Mouse (Mus musculus) MEL (cell line): Measurements from ENCODE around the gene Bcl2l10.

Source experiments
- CTCF ChIP-seq, 3 experiments: IDR thresholded peaks in 2 of 3; conservative IDR thresholded peaks in 1 of 3; 2 replicates each; pipeline ENCODE4 v1.5.1; 2011 to 2012; ENCODE audit warnings: low read length in 3 of 3, low read depth in 2 of 3, mild to moderate bottlenecking in 2 of 3, improper control_type of control experiment in 1 of 3, inconsistent platforms in 1 of 3, mixed read lengths in 1 of 3, moderate library complexity in 1 of 3; ENCODE audit not compliant: control insufficient read depth in 1 of 3, insufficient read depth in 1 of 3, poor library complexity in 1 of 3, severe bottlenecking in 1 of 3
- ELF1 ChIP-seq: IDR thresholded peaks from 2 replicates; pipeline ENCODE4 v1.6.1; 2014; ENCODE audit warnings: low read depth, mild to moderate bottlenecking, inconsistent platforms, low read length, improper control_type of control experiment, moderate library complexity
- EP300 ChIP-seq, 2 experiments: IDR thresholded peaks; 2 replicates each; pipeline ENCODE4 v1.6.1; 2011; ENCODE audit warnings: improper control_type of control experiment in 2 of 2, low read length in 2 of 2, low read depth in 1 of 2, mild to moderate bottlenecking in 1 of 2
- GATA1 ChIP-seq: IDR thresholded peaks from 2 replicates; pipeline ENCODE4 v1.6.1; 2011; ENCODE audit warnings: low read depth, low read length, improper control_type of control experiment
- MAFK ChIP-seq: IDR thresholded peaks from 2 replicates; pipeline ENCODE4 v1.6.1; 2011; ENCODE audit warnings: low read depth, mild to moderate bottlenecking, low read length, improper control_type of control experiment, borderline replicate concordance
- MEF2A ChIP-seq: IDR thresholded peaks from 2 replicates; pipeline ENCODE4 v1.6.1; 2014; ENCODE audit warnings: low read depth, mild to moderate bottlenecking, inconsistent platforms, low read length, improper control_type of control experiment; ENCODE audit not compliant: poor library complexity, insufficient replicate concordance, severe bottlenecking; ENCODE audit errors: extremely low read depth
- MYC ChIP-seq: IDR thresholded peaks from 2 replicates; pipeline ENCODE4 v1.6.1; 2011; ENCODE audit warnings: low read depth, mild to moderate bottlenecking, low read length, improper control_type of control experiment, moderate library complexity
- POLR2A ChIP-seq, 2 experiments: IDR thresholded peaks; 2 replicates each; pipeline ENCODE4 v1.6.1; 2011 to 2012; ENCODE audit warnings: low read length in 2 of 2, mild to moderate bottlenecking in 2 of 2, control low read depth in 1 of 2, improper control_type of control experiment in 1 of 2, low read depth in 1 of 2, moderate library complexity in 1 of 2; ENCODE audit not compliant: control insufficient read depth in 1 of 2, insufficient read depth in 1 of 2, poor library complexity in 1 of 2
- POLR2AphosphoS2 ChIP-seq: IDR thresholded peaks from 2 replicates; pipeline ENCODE4 v1.6.1; 2011; ENCODE audit warnings: low read length, improper control_type of control experiment
- POLR2AphosphoS5 ChIP-seq: IDR thresholded peaks from 2 replicates; pipeline ENCODE4 v1.6.1; 2012; ENCODE audit warnings: low read depth, borderline replicate concordance, mild to moderate bottlenecking, inconsistent platforms, low read length, moderate library complexity, mixed read lengths
- RAD21 ChIP-seq: IDR thresholded peaks from 2 replicates; pipeline ENCODE4 v1.6.1; 2011; ENCODE audit warnings: mild to moderate bottlenecking, low read depth, low read length, improper control_type of control experiment
- RCOR1 ChIP-seq: IDR thresholded peaks from 2 replicates; pipeline ENCODE4 v1.6.1; 2012; ENCODE audit warnings: low read depth, mild to moderate bottlenecking, inconsistent platforms, low read length, improper control_type of control experiment
- ZKSCAN1 ChIP-seq: IDR thresholded peaks from 2 replicates; pipeline ENCODE4 v1.6.1; 2012; ENCODE audit warnings: low read depth, mild to moderate bottlenecking, inconsistent platforms, low read length, improper control_type of control experiment, moderate library complexity
- ZMIZ1 ChIP-seq: IDR thresholded peaks from 2 replicates; pipeline ENCODE4 v1.6.1; 2012; ENCODE audit warnings: low read depth, mild to moderate bottlenecking, inconsistent platforms, low read length, improper control_type of control experiment, moderate library complexity

- TF ChIP-seq RAD21 = peak; percentile 79
- no peak for TF ChIP-seq ZKSCAN1
- TF ChIP-seq CTCF (IDR thresholded peaks at IDR 0.05 in 2 of 3, conservative IDR thresholded peaks at IDR 0.05 in 1 of 3; ENCODE audit: control insufficient read depth in 1 of 3, insufficient read depth in 1 of 3, low read depth in 2 of 3, low read length in 3 of 3, poor library complexity in 1 of 3, severe bottlenecking in 1 of 3) = peak; percentile 71 to 97 (median 88)
- no peak for TF ChIP-seq EP300 (IDR thresholded peaks at IDR 0.05; ENCODE audit: low read depth in 1 of 2, low read length in 2 of 2)
- no peak for TF ChIP-seq POLR2A (IDR thresholded peaks at IDR 0.05; ENCODE audit: control insufficient read depth in 1 of 2, insufficient read depth in 1 of 2, low read depth in 1 of 2, low read length in 2 of 2, poor library complexity in 1 of 2)
- TF ChIP-seq MEF2A = no peak
- TF ChIP-seq ZMIZ1 = no peak
- no peak for TF ChIP-seq GATA1
- TF ChIP-seq ELF1 = no peak
- no peak for TF ChIP-seq POLR2AphosphoS5
- no peak for TF ChIP-seq RCOR1
- no peak for TF ChIP-seq POLR2AphosphoS2
- TF ChIP-seq MAFK = no peak
- TF ChIP-seq MYC = no peak
Observed at GRCm38 (mm10) chr9:75361699-75362098, 14.1 kb downstream of the Bcl2l10 start.
